Mouse (Mus musculus): Measurements from ENCODE around the gene Pfdn5.

GRCm38 (mm10) chr15:102369972-102370371 lies 44.1 kb downstream of the Pfdn5 start:
- TF ChIP-seq CTCF (IDR thresholded peaks at IDR 0.05; ENCODE audit: extremely low read depth, insufficient read length, insufficient replicate concordance, low read depth, low read length) (no peak), POLR2A (IDR thresholded peaks at IDR 0.05; ENCODE audit: low read depth, low read length) (no peak)
